Mouse (Mus musculus): ENCODE results near the gene Hs3st4.

Hs3st4 gene

GRCm38 (mm10) chr7:123982461-123983038, at the start of gene Hs3st4:
TSS of gene Hs3st4 (plus strand) at chr7:123982869.
- peak; percentile 82 for DNase-seq

- no peak for DNase-seq
These were observed 35.8 kb upstream of the Hs3st4 start for GRCm38 (mm10) chr7:123946836-123947235.

- DNase-seq: peak; percentile 56
These were observed 19.6 kb upstream of the Hs3st4 start for GRCm38 (mm10) chr7:123963021-123963420.

DNA sequence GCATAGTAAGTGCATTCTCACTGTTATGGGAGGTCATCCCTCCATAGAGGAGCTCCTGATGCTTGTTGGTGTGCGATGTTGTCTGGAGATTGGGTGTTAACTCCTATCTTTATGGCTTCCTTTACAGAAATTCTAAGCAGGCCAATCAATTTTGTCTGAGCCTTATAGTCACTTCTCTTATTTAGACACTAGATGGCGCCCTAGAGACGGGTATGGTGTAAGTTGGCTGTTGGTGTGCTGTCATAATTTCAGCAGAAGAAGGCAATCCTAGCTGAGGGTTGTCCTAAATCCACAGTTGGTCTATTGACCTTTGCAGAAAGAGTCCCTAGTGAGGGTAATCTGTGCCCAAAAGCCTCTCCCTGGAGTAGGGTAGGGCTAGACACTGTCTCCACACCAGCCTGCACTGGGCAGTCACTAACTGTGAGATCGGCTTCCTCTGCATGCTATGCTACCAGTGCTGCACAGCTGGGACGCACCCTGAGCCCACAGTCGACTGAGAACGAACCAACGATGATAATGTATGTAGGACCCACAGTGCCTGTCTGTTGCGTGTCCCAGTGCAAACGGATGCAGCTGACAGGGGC, 18.0 kb upstream of the Hs3st4 start:
- peak; percentile 76 for DNase-seq

- DNase-seq: no peak
These were observed 17.2 kb upstream of the Hs3st4 start for GRCm38 (mm10) chr7:123965515-123965914.

GRCm38 (mm10) chr7:123975441-123975840, 7.2 kb upstream of the Hs3st4 start:
- DNase-seq: peak; percentile 73

DNA sequence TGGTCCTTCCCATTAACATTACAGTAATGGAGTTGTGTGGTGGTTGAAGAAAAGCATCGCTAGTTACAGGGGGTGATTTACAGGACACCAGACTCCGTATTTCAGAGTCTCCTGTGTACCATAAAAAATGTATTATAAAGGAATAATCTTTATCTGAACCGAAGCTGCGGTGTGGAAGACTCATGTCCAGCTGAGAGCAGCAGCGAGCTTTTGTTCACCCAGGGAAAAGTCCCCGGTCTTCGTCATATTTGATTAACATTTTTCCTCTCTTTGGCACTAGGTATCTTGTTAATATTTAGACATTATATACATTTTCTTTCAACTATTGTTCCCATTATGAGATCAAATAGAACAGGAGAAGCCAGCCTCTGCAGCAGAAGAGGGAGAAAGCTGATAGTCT, 1.2 kb upstream of the Hs3st4 start:
- DNase-seq: no peak

DNA sequence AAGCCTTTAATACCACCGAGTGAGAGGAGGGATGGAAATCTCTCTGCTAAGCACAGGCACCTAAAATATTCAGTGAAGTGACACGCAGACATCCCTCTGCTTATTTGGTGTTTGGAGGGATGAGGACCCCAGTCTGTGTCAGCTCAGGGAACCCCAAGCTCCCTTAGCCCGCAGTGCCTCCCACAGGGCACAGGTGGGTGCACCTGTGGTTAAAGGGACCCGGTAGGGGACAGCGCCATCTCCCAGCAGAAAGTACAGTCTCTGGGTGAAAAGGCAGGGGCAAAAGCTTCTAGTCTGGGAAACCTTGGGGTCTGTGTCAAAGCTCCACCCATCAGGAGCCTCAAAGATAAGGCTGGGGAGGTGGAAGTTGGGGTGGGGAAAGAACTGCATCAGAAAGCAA, 659 bp upstream of the Hs3st4 start:
- no peak for DNase-seq

GRCm38 (mm10) chr7:123983177-123984046, 743 bp downstream of the Hs3st4 start:
- DNase-seq: peak; percentile 51

DNA sequence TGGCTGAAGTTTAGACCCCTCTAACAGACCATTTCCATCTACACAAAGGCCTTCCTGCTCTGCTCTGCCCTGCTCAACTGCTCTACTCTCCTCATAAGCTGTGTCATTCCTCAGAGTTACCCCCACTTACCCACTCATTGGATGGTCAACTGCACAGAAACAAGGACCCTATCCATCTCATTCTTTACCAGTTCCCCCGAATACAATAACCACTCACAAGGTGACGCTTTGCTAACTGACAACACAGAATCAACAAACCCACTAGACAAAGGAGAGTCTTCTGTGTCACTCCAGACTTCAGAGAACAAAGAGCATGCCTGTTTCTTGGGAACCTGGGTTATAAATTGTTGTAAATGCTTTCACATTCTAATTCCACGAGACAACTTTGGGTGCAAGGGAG, 9.5 kb downstream of the Hs3st4 start:
- DNase-seq: peak; percentile 94

GRCm38 (mm10) chr7:123997266-123997665, 14.6 kb downstream of the Hs3st4 start:
- DNase-seq: no peak

- no peak for DNase-seq
These were observed 15.9 kb downstream of the Hs3st4 start for GRCm38 (mm10) chr7:123998601-123999000.

DNA sequence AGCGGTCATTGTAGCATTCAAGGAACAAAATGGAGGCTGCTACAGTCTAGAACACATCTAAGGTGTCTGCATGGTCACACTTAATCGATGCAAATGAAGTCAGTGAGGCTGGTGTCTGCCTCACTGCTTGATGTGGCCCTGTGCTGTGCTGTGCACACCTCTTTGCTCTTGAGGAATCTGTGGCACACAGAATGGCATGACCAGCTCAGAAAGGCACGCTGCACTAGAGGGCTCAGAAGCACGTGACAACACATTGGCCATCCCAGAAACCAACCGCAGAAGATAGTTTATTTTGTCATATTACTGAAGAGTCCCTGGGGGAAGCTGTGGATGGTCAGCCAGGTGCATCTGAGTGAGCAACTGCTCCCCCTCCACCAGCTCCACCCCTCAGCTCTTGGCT, 44.2 kb downstream of the Hs3st4 start:
- DNase-seq: no peak

DNA sequence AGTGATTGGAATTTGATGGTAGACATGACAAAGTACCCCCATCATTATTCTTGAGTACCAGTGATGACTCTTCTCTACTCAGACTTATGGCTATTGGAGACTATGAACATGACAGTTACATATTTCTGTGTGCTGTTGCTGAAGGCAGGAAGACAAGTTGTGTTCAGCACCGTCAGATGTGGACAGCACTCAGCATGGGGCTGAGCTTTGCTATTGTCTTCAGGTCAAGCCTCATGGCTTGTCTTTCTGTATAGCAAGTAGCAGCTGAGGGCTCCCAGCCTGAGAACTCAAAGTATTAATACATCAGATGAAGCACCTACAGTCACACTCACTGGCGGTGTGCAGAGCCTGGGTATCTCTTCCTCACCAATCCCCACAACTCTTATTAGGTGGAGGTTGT, 49.6 kb downstream of the Hs3st4 start:
- peak; percentile 48 for DNase-seq

DNA sequence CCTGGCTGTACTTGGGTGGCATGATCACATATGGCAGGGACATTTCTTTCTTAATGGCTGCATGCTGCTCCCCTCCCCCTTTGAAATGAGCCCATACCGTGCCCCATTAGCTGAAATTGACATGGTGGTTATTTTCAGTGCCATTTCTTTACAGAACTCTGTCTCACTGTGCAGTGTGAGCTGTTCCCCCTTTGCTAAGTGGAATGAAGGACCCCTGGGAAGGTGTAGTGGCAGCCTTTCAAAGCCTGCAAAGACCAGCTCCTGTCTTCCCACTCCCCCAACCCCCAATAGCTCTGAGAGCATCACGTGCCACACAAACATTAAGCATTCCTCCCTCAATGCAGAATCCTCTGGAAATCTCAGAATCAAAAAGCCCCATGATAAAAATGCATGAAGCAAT, 50.7 kb downstream of the Hs3st4 start:
- DNase-seq: peak; percentile 14

GRCm38 (mm10) chr7:124037281-124037700, 54.6 kb downstream of the Hs3st4 start:
- DNase-seq: peak; percentile 54

- no peak for DNase-seq
These were observed 56.5 kb downstream of the Hs3st4 start for GRCm38 (mm10) chr7:124039142-124039541.

DNA sequence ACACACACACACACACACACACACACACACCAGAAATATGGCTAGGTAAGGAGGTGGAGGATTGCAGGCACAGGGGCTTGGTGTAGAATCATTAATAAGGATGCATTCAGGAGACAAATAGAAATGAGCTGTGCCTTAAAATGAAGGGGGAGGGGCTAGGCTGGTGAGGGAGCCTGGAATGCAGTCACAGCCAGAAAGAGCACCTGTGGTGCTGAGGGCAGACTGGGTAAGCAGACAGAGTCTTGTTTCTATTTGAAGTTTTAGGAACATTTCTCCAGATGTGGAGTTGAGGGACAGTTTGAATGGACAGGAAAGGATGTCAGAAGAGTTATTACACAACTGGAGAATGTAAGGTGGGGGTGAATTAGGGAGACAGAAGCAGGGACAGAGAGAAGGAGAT, 64.7 kb downstream of the Hs3st4 start:
- DNase-seq: no peak

- DNase-seq: no peak
These were observed 66.3 kb downstream of the Hs3st4 start for GRCm38 (mm10) chr7:124048971-124049370.

- DNase-seq: no peak
These were observed 67.8 kb downstream of the Hs3st4 start for GRCm38 (mm10) chr7:124050421-124050820.

DNA sequence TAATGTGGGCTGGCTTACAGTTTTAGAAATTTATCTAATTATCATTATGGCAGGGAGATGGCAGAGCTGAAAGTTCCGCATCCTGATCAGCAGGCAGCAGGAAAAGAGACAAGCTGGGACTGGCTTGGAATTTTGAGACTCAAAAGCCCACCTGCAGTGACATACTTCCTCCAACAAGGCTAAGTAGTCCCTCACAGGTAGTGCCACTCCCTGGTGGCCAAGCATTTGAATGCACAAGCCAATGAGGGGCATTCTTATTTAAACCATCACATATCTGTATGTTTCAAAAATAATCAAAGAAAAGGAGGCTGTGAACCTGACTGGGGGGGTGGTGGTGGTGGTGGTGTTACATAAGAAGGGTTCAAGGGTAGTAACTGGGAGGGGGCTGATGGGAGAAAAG, 101.1 kb downstream of the Hs3st4 start:
- DNase-seq: no peak

GRCm38 (mm10) chr7:124129019-124129418, 146.3 kb downstream of the Hs3st4 start:
- DNase-seq: peak; percentile 72

- peak; percentile 18 for DNase-seq
These were observed 148.6 kb downstream of the Hs3st4 start for GRCm38 (mm10) chr7:124131312-124131711.

- no peak for DNase-seq
These were observed 153.5 kb downstream of the Hs3st4 start for GRCm38 (mm10) chr7:124136133-124136532.

All from retina, postnatal 1 day (tissue).